Mouse (Mus musculus) forebrain, postnatal 0 days (tissue): ENCODE measurements at regions not wholly inside any gene's neighbourhood (a gene's known extent, or its start where the extent isn't known, plus 50 kb on each side); places are given as distances from the start of the nearest gene placed in this dataset.
"Not testable (repeated sequence)": the region's sequence is repeated elsewhere in the genome, so short reads cannot be mapped to it uniquely, and the experiment has no call there.

Experiments
- ATAC-seq: fragments of 200-750 bp; cut with Nextera tagmentation; 2 replicates; pipeline ENCODE4 v1.8.0; 2017; ENCODE audit warnings: mild to moderate bottlenecking, moderate library complexity
- DNase-seq: peaks from one replicate; pipeline ENCODE4 v3.0.0-alpha.2; 2015
- H3K27ac ChIP-seq: fragments of 300-500 bp; sonication (generic); 2 replicates; pipeline ENCODE4 v1.5.1; 2014; ENCODE audit warnings: low read depth, mild to moderate bottlenecking, antibody characterized with exemption, low read length, moderate library complexity, mixed read lengths
- H3K27me3 ChIP-seq: fragments of 300-500 bp; sonication (generic); 2 replicates; pipeline ENCODE4 v1.6.1; 2014; ENCODE audit warnings: mild to moderate bottlenecking, low read length, mixed read lengths; ENCODE audit not compliant: insufficient read depth
- H3K36me3 ChIP-seq: fragments of 300-500 bp; sonication (generic); 2 replicates; pipeline ENCODE4 v1.6.1; 2014; ENCODE audit warnings: mild to moderate bottlenecking, moderate library complexity; ENCODE audit not compliant: insufficient read depth
- H3K4me1 ChIP-seq: fragments of 300-500 bp; sonication (generic); 2 replicates; pipeline ENCODE4 v1.6.1; 2014; ENCODE audit warnings: antibody characterized with exemption; ENCODE audit not compliant: insufficient read depth
- H3K4me2 ChIP-seq: fragments of 300-500 bp; sonication (generic); 2 replicates; pipeline ENCODE4 v1.6.1; 2014; ENCODE audit warnings: low read depth, mild to moderate bottlenecking, moderate library complexity
- H3K4me3 ChIP-seq: fragments of 300-500 bp; sonication (generic); 2 replicates; pipeline ENCODE4 v1.5.1; 2014; ENCODE audit warnings: low read depth, low read length, mixed read lengths
- H3K9ac ChIP-seq: fragments of 300-500 bp; sonication (generic); 2 replicates; pipeline ENCODE4 v1.6.1; 2014; ENCODE audit warnings: mild to moderate bottlenecking
- H3K9me3 ChIP-seq: fragments of 300-500 bp; sonication (generic); 2 replicates; pipeline ENCODE4 v1.6.1; 2016; ENCODE audit warnings: low read length
- CTCF ChIP-seq: sonication (generic); IDR thresholded peaks from 2 replicates; pipeline ENCODE4 v1.5.1; 2016; ENCODE audit warnings: antibody characterized with exemption, control low read depth, low read depth
- WGBS: fragments of 180-500 bp; shearing (Covaris S2); extraction: QIAGEN DNeasy Blood & Tissue Kit; methylation state at CpG from one replicate; pipeline ENCODE4 v1.1.7; 2014; 5-methylcytosine and 5-hydroxymethylcytosine counted together

DNA sequence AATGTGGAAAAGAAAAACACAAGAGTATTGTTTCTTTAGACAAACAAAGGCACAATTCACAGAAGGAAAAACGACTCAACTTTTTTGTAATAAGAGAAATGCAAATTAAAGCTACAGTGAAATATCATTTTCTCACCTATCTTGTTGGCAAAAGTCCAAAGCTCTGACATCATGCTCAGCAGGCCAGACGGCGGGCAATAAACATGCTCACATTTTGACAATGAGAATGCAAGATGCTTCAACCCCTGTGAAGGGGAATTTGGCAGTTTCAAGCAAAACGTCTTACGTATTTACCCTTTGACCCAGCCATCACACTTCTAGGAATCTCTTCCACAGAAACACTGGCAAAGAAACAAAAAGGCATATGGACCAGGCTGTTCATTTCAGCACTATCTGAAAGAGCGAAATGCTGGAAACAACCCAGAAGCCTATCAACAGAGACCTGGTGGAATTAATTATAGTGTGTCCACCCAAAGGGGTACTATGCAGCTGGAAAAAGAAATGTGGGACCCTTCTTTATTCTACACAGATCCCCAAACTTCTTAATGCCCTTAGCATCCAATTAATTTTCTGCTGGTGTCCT is 203.4 kb upstream of the 2610301B20Rik start:
- WGBS, result 29% methylated on average over 6 of the region's 6 CpGs
- no peaks in the 10 kb centered on the region for H3K27me3 ChIP-seq
- no peak overlapping the region for H3K4me3 ChIP-seq
- no peak overlapping the region for H3K27ac ChIP-seq
- DNase-seq, result peak; percentile 41
- no peaks in the 10 kb centered on the region for H3K36me3 ChIP-seq
- H3K4me1 ChIP-seq, result no peaks in the 10 kb centered on the region
- no peak; the same call in 1 of the 2 replicates for ATAC-seq
- no peak overlapping the region for H3K4me2 ChIP-seq
- no peak overlapping the region for H3K9ac ChIP-seq
- H3K9me3 ChIP-seq, result no peaks in the 10 kb centered on the region
- no peak for TF ChIP-seq CTCF

GRCm38 (mm10) chr4:10691086-10691485 is 183.2 kb upstream of the 2610301B20Rik start:
- DNase-seq (no peak), ATAC-seq (no peak)
- no peaks in the 10 kb centered on the region for H3K36me3 ChIP-seq
- no peaks in the 10 kb centered on the region for H3K9me3 ChIP-seq
- no peak overlapping the region for H3K9ac ChIP-seq
- no peaks in the 10 kb centered on the region for H3K4me1 ChIP-seq
- H3K4me3 ChIP-seq, result no peak overlapping the region
- 81% methylated on average over 9 of the region's 9 CpGs for WGBS
- H3K27me3 ChIP-seq, result no peaks in the 10 kb centered on the region
- no peak overlapping the region for H3K27ac ChIP-seq
- no peak for TF ChIP-seq CTCF
- H3K4me2 ChIP-seq, result no peak overlapping the region

GRCm38 (mm10) chr4:10692860-10693259 is 181.4 kb upstream of the 2610301B20Rik start:
- DNase-seq, result no peak
- Histone ChIP-seq H3K4me1 (no peaks in the 10 kb centered on the region), H3K36me3 (no peaks in the 10 kb centered on the region), H3K27me3 (no peaks in the 10 kb centered on the region), H3K4me2 (no peak overlapping the region), H3K27ac (no peak overlapping the region), H3K4me3 (no peak overlapping the region), H3K9ac (no peak overlapping the region), H3K9me3 (no peaks in the 10 kb centered on the region)
- no peak for ATAC-seq
- 85% methylated on average over 2 of the region's 2 CpGs for WGBS
- no peak for TF ChIP-seq CTCF

DNA sequence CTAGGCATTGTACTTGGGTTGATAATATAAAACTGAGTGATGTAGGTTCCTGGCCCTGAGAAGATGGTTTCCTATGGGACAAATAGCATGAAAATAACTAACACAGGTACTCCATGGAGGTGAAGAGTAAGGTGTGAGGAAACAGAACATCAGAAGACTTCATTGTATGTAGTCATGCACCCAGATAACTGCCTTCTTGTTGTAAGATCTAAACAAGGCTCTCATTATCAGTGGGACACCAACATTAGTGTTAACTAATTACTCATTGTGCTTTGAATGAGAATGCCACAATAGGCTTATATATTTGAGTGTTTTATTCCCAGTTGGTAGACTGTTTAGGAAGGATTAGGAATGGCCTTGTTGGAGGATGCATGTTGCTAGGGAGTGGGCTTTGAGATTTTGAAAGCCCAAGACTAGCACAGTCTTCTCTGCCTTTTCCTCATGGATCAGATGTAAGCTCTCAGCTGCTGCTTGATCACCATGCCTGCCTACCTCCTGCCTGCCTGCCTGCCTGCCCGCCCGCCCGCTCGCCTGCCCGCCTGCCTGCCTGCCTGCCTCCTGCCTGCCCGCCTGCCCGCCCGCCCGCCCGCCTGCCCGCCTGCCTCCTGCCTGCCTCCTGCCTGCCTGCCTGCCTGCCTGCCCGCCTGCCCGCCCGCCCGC is 180.7 kb upstream of the 2610301B20Rik start:
- Histone ChIP-seq H3K36me3 (no peaks in the 10 kb centered on the region), H3K4me1 (no peaks in the 10 kb centered on the region), H3K27me3 (no peaks in the 10 kb centered on the region), H3K4me2 (no peak overlapping the region), H3K4me3 (peak overlapping the region; percentile 17), H3K9me3 (no peaks in the 10 kb centered on the region), H3K9ac (no peak overlapping the region), H3K27ac (peak overlapping the region; percentile 40; the same call in 1 of the 2 replicates)
- no peak for TF ChIP-seq CTCF
- WGBS, result 30% methylated on average over 11 of the region's 15 CpGs
- peak; percentile 32 for DNase-seq
- peak; percentile 53 for ATAC-seq

DNA sequence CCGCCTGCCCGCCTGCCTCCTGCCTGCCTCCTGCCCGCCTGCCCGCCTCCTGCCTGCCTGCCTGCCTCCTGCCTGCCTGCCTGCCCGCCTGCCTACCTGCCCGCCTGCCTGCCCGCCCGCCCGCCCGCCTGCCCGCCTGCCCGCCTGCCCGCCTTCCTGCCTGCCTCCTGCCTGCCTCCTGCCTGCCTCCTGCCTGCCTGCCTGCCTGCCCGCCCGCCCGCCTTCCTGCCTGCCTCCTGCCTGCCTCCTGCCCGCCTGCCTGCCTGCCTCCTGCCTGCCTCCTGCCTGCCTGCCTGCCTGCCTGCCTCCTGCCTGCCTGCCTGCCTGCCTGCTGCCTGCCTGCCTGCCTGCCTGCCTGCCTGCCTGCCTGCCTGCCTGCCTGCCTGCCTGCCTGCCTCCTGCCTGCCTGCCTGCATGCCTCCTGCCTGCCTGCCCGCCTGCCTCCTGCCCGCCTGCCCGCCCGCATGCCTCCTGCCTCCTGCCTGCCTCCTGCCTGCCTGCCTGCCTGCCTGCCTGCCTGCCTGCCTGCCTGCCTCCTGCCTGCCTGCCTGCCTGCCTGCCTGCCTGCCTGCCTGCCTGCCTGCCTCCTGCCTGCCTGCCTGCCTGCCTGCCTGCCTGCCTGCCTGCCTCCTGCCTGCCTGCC is 180.1 kb upstream of the 2610301B20Rik start:
- ATAC-seq, H3K4me2 ChIP-seq, H3K9ac ChIP-seq, H3K27ac ChIP-seq, H3K9me3 ChIP-seq, H3K36me3 ChIP-seq, DNase-seq, H3K27me3 ChIP-seq, H3K4me1 ChIP-seq: not testable (repeated sequence)
- WGBS, result 60% methylated on average over 7 of the region's 21 CpGs
- peak overlapping the region; percentile 17 for H3K4me3 ChIP-seq

DNA sequence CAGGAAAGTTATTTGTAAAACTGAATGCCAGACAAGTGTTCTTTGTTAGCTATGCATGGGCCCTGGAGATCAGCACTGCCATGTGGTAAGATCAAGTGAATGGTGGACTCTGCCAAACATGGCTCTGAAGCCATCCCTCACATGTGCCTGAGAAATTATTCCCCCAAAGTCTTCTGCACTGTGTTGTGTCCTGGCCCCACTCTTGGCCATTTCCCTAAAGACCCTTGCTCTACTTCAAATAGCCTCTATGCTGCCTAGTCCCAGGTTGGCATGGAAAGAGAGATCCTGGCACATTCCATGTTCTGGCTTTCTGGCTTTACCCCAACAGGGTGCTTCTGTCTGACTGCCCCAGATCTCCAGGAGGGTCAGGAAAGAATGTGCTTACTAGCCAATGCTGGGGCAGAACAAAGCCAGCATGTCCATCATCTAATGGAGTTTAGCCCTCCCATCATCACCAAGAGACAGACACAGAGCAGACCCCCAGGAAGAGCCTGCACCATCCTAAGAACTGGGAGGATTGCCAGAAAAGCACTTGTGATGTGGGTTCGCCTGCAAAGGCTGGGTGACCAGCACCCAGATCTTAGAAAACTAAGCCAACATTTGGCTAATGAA is 177.0 kb upstream of the 2610301B20Rik start:
- Histone ChIP-seq H3K4me3 (no peak overlapping the region), H3K9me3 (no peaks in the 10 kb centered on the region), H3K9ac (no peak overlapping the region), H3K4me2 (no peak overlapping the region), H3K27me3 (no peaks in the 10 kb centered on the region), H3K27ac (no peak overlapping the region), H3K4me1 (no peaks in the 10 kb centered on the region), H3K36me3 (no peaks in the 10 kb centered on the region)
- no peak for ATAC-seq
- no peak for DNase-seq
- 78% methylated on average over 1 of the region's 1 CpGs for WGBS
- no peak for TF ChIP-seq CTCF

DNA sequence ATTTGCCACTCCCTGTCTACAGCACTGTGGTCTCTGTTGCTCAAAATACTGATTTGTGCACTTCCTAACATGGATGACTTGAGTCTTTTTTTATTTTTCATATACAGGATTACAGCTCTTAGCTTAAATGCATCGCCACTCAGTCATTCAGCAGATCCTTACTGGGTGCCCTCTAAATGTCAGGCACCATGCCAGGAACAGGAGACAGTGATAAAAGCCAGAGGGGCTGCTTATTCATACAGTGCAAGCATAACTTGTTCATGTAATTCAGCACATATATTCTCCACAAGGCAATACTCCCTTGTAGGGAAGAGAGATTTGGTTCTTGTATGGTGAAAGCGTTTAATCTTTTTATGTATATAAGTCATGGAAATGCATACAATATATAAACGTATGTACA is 175.7 kb upstream of the 2610301B20Rik start:
- no peak overlapping the region for H3K4me2 ChIP-seq
- no peaks in the 10 kb centered on the region for H3K9me3 ChIP-seq
- no peaks in the 10 kb centered on the region for H3K27me3 ChIP-seq
- H3K4me3 ChIP-seq, result no peak overlapping the region
- WGBS, result 79% methylated on average over 3 of the region's 3 CpGs
- ATAC-seq, result no peak; the same call in 1 of the 2 replicates
- TF ChIP-seq CTCF, result no peak
- DNase-seq, result no peak
- H3K36me3 ChIP-seq, result no peaks in the 10 kb centered on the region
- H3K27ac ChIP-seq, result no peak overlapping the region
- no peak overlapping the region for H3K9ac ChIP-seq
- no peaks in the 10 kb centered on the region for H3K4me1 ChIP-seq
